Mouse (Mus musculus): Measurements from ENCODE around the gene Agpat3. TPM values are rescaled to one million over a fixed set of nuclear protein-coding genes. Genes with fewer than 3 reads are reported as not detected.

Gene Agpat3
- total and polyA plus RNA-seq, 2 experiments from 2014 or later: 94.9 to 101 TPM

DNA sequence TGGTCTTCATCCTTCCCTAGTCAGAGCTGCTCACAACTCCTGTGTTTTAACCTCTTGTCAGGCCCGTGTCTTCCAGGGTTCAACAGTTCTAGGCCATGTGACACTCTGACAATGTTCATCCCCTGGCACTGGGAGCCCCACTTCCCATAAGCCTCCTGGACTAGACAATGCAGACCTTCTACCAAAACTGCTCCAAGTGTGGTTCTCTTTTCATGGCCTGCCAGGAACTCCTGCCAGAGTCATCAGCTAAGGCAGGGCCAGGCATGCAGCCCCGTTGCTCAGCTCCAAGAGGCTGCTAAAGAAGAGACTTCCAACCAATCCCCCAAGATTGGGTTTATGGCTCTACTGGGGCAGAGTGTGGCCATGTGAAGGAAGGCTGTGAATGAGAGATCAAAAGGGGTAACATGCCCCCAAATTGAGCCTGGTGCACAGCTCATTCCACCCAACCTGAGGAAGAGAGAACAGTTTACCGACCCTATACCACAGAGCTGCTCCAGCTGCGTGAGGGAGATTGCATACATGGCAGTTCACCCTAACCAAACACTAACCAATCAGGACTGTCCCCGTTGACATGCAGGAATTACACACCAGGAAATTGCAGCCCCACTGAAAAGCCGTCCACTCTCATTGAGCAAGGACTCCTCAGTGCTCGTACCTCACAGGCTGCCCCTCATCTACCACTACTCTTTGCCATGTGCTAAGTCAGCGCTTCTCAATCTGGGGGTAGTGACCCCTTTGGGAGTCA is 115.2 kb downstream of the Agpat3 start:
- Histone ChIP-seq H3K4me3 (ENCODE audit: low read depth, low read length) (no peak overlapping the region), H3K27me3 (ENCODE audit: insufficient read depth, low read length) (no peaks in the 10 kb centered on the region), H3K36me3 (ENCODE audit: insufficient read depth) (peaks cover 3% of the 10 kb centered on the region; the same call in 1 of the 2 replicates), H3K4me2 (ENCODE audit: low read depth) (no peak overlapping the region), H3K9me3 (ENCODE audit: low read length) (no peaks in the 10 kb centered on the region), H3K9ac (no peak overlapping the region), H3K27ac (ENCODE audit: low read depth, low read length) (no peak overlapping the region), H3K4me1 (ENCODE audit: insufficient read depth) (no peaks in the 10 kb centered on the region)
- peak; percentile 17 for DNase-seq
- 78% methylated on average over 8 of the region's 8 CpGs for WGBS
- TF ChIP-seq CTCF (IDR thresholded peaks at IDR 0.05; ENCODE audit: low read depth): no peak
- ATAC-seq: peak; percentile 63

DNA sequence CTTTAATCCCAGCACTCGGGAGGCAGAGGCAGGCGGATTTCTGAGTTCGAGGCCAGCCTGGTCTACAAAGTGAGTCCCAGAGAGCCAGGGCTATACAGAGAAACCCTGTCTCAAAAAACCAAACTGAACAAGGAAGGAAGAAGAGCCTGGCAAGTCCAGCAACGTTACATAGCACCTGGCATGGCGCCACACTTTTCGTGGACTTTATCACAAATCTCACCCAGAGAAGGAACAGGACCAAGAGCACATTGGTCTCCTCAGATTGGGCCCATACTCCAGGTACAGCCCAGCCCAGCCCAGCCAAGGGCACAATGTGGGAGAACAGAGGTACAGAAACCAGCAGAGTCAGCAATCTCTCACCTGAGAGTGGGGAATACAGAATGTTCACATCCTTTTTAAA is 118.5 kb downstream of the Agpat3 start:
- no peaks in the 10 kb centered on the region for H3K9me3 ChIP-seq (ENCODE audit: low read length)
- H3K27ac ChIP-seq (ENCODE audit: low read depth, low read length): no peak overlapping the region
- no peak overlapping the region for H3K9ac ChIP-seq
- peaks cover 17% of the 10 kb centered on the region; the same call in 1 of the 2 replicates for H3K36me3 ChIP-seq (ENCODE audit: insufficient read depth)
- no peak for ATAC-seq
- WGBS: 83% methylated on average over 6 of the region's 6 CpGs
- no peak for DNase-seq
- no peaks in the 10 kb centered on the region for H3K27me3 ChIP-seq (ENCODE audit: insufficient read depth, low read length)
- no peak overlapping the region for H3K4me3 ChIP-seq (ENCODE audit: low read depth, low read length)
- TF ChIP-seq CTCF (IDR thresholded peaks at IDR 0.05; ENCODE audit: low read depth): no peak
- H3K4me2 ChIP-seq (ENCODE audit: low read depth): no peak overlapping the region
- no peaks in the 10 kb centered on the region for H3K4me1 ChIP-seq (ENCODE audit: insufficient read depth)

DNA sequence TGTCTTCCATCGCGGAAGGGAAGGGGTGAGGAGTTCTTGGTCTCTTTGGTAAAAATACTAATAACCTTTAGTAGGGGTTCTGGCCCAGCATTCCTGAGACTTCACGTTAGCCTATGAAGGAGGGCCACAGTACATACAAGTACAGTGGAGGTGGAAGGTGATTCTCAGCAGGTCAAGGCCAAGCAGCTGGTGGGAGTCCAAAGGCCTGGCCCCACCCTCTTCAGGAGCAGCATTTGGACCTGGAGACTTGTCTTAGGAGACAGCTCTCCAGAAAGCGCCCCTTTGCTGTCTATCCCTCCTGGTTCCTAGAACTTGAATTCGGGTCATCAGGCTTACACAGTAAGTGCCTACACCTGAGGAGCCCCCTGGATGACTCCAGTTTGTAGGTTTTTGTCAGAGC is 119.1 kb downstream of the Agpat3 start:
- WGBS: 92% methylated on average over 5 of the region's 5 CpGs
- Histone ChIP-seq H3K4me1 (ENCODE audit: insufficient read depth) (no peaks in the 10 kb centered on the region), H3K9ac (no peak overlapping the region), H3K27me3 (ENCODE audit: insufficient read depth, low read length) (no peaks in the 10 kb centered on the region), H3K9me3 (ENCODE audit: low read length) (no peaks in the 10 kb centered on the region), H3K4me3 (ENCODE audit: low read depth, low read length) (no peak overlapping the region), H3K27ac (ENCODE audit: low read depth, low read length) (no peak overlapping the region), H3K36me3 (ENCODE audit: insufficient read depth) (peaks cover 22% of the 10 kb centered on the region), H3K4me2 (ENCODE audit: low read depth) (no peak overlapping the region)
- DNase-seq: no peak
- no peak for TF ChIP-seq CTCF (IDR thresholded peaks at IDR 0.05; ENCODE audit: low read depth)
- no peak for ATAC-seq

DNA sequence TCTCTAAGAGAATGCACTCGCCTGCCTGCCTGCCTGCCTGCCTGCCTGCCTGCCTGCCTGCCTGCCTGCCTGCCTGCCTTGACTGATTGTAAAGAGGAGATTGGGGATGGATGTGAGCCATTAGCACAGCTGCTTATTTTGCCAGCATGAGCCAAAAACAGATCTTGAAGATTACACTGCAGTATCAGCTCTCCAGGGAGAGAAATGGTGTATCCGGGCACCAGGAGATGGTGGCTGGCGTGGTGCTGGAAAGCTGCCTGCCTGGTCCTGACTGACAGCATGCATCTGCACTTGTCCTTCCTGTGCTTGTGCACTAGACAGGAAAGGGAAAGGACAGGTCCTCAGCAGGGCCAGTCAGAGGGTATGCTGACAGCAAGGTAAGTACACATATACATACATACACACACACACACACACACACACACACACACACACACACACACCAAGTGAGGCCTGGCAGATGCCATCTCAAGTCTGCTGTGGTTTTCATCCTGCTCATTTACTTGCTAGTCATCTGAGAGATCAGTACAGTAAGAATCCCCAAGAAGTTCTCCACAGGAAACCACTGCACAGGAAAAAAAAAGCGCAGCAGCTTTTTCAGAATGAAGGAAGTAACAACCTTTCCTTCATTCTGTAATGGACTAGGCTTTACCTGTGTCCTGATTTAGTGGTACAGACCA is 119.8 kb downstream of the Agpat3 start:
- Histone ChIP-seq H3K4me1 (ENCODE audit: insufficient read depth) (no peaks in the 10 kb centered on the region), H3K27me3 (ENCODE audit: insufficient read depth, low read length) (no peaks in the 10 kb centered on the region), H3K27ac (ENCODE audit: low read depth, low read length) (no peak overlapping the region), H3K9me3 (ENCODE audit: low read length) (no peaks in the 10 kb centered on the region), H3K9ac (no peak overlapping the region), H3K36me3 (ENCODE audit: insufficient read depth) (peaks cover 27% of the 10 kb centered on the region), H3K4me2 (ENCODE audit: low read depth) (no peak overlapping the region), H3K4me3 (ENCODE audit: low read depth, low read length) (no peak overlapping the region)
- DNase-seq (no peak), ATAC-seq (no peak)
- no peak for TF ChIP-seq CTCF (IDR thresholded peaks at IDR 0.05; ENCODE audit: low read depth)
- WGBS: 62% methylated on average over 4 of the region's 4 CpGs

DNA sequence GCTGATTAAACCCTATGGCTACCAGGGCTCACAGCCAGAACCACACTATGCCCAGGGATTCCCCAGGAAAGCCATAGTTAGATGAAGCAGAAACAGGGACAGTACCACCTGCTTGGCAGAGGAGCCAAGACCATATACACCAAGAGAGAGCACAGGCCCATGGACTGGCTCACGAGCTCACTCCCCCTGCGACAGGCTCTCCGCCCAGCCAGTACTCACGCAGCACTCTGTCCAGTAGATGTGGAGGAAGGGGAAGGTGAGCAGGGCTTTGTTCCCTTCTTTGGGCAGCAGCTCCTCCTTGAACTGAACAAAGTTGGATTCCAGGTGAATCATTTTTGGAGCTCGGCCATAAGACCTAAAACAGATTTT is 123.7 kb downstream of the Agpat3 start:
- no peak for DNase-seq
- Histone ChIP-seq H3K4me3 (ENCODE audit: low read depth, low read length) (no peak overlapping the region), H3K4me2 (ENCODE audit: low read depth) (no peak overlapping the region), H3K4me1 (ENCODE audit: insufficient read depth) (no peaks in the 10 kb centered on the region), H3K36me3 (ENCODE audit: insufficient read depth) (peaks cover 34% of the 10 kb centered on the region), H3K9ac (no peak overlapping the region), H3K9me3 (ENCODE audit: low read length) (no peaks in the 10 kb centered on the region), H3K27me3 (ENCODE audit: insufficient read depth, low read length) (no peaks in the 10 kb centered on the region), H3K27ac (ENCODE audit: low read depth, low read length) (no peak overlapping the region)
- WGBS: 90% methylated on average over 5 of the region's 5 CpGs
- no peak for ATAC-seq
- TF ChIP-seq CTCF (IDR thresholded peaks at IDR 0.05; ENCODE audit: low read depth): no peak

DNA sequence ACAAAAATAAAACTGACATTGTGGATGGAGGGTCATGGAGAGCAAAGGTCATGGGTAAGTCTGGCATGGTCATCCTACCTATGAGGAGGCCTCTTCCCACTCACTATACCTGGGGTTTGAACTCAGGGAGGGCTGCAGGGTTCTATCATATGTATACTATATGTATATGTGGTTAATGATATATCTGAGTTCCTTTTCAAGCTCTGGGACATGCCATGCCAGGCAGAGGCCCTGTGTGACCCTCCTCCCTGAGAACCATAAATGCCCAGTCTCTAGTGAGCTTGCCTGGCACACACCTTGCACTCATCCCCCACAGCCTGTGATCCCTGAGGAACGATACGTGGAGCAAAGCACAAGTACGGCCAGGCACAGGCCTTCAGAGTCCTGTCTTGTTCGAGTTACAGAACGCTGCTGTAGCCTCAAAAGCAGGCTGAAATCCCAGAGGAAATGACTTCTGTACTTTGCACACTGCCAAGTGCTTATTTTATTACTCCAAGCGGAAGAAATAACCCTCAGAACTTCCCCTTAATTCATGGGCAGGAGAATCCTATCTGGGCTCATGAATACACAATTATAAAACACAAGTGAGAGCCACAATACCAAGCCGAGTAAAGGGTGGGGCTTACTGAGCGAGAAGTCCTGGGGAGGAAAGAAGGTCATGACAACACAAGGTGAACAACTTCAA is 124.3 kb downstream of the Agpat3 start:
- 82% methylated on average over 8 of the region's 8 CpGs for WGBS
- Histone ChIP-seq H3K4me1 (ENCODE audit: insufficient read depth) (no peaks in the 10 kb centered on the region), H3K36me3 (ENCODE audit: insufficient read depth) (peaks cover 34% of the 10 kb centered on the region)

DNA sequence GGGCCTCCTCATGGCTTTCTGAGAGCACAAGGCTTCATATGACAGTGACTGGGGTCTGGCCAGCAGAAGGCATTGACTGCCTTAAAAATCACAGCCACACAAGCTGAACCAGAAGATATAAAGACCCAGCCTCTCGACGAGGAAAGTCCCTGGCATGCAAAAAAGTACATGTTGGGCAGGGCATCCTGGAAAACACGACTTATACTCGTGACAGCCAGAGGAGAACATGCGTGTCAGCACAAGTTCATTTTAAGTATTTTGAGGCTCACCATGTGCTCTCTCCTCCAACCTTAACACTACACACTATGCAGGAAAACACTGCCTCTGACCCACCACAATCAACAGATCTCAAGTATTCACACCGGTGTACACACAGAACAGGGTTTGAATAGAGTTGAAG is 128.2 kb downstream of the Agpat3 start:
- TF ChIP-seq CTCF (IDR thresholded peaks at IDR 0.05; ENCODE audit: low read depth): no peak
- Histone ChIP-seq H3K27ac (ENCODE audit: low read depth, low read length) (no peak overlapping the region), H3K9ac (no peak overlapping the region), H3K4me3 (ENCODE audit: low read depth, low read length) (no peak overlapping the region), H3K9me3 (ENCODE audit: low read length) (no peaks in the 10 kb centered on the region), H3K27me3 (ENCODE audit: insufficient read depth, low read length) (no peaks in the 10 kb centered on the region), H3K36me3 (ENCODE audit: insufficient read depth) (peaks cover 45% of the 10 kb centered on the region), H3K4me1 (ENCODE audit: insufficient read depth) (no peaks in the 10 kb centered on the region), H3K4me2 (ENCODE audit: low read depth) (no peak overlapping the region)
- WGBS: 97% methylated on average over 6 of the region's 6 CpGs
- DNase-seq: no peak
- no peak for ATAC-seq

More for the DNA sequence above, 124.3 kb downstream of the Agpat3 start:
- Histone ChIP-seq H3K27ac (ENCODE audit: low read depth, low read length) (no peak overlapping the region), H3K9ac (no peak overlapping the region), H3K4me2 (ENCODE audit: low read depth) (no peak overlapping the region), H3K4me3 (ENCODE audit: low read depth, low read length) (no peak overlapping the region), H3K27me3 (ENCODE audit: insufficient read depth, low read length) (no peaks in the 10 kb centered on the region), H3K9me3 (ENCODE audit: low read length) (no peaks in the 10 kb centered on the region)
- DNase-seq: no peak
- no peak for ATAC-seq
- no peak for TF ChIP-seq CTCF (IDR thresholded peaks at IDR 0.05; ENCODE audit: low read depth)

All from forebrain, postnatal 0 days (tissue).